Mouse (Mus musculus) regulatory T cell (primary cell): Measurements from ENCODE around the gene Krt42.
"Not testable (repeated sequence)": the region's sequence is repeated elsewhere in the genome, so short reads cannot be mapped to it uniquely, and the experiment has no call there.

Experiments
- in situ Hi-C: fragments of 300-600 bp; cut with MboI, MseI; formaldehyde crosslinking; loops from one replicate; pipeline ENCODE4 v1.15.1; 2025; ENCODE audit warnings: high pct_unique_total_duplicates

Gene Krt42

GRCm38 (mm10) chr11:100281596-100282544, 12.2 kb upstream of the Krt42 start:
- in situ Hi-C loops: no loop called here

GRCm38 (mm10) chr11:100278759-100279158, 9.1 kb upstream of the Krt42 start:
- in situ Hi-C loops: no loop called here

- in situ Hi-C loops: no loop called here
These were observed 8.2 kb upstream of the Krt42 start for GRCm38 (mm10) chr11:100277726-100278480.

- in situ Hi-C loops: no loop called here
These were observed 5.8 kb upstream of the Krt42 start for GRCm38 (mm10) chr11:100275466-100275865.

- in situ Hi-C loops: no loop called here
These were observed 5.0 kb upstream of the Krt42 start for GRCm38 (mm10) chr11:100274719-100275118.

- in situ Hi-C loops: no loop called here
These were observed 2.2 kb upstream of the Krt42 start for GRCm38 (mm10) chr11:100271878-100272277.

- in situ Hi-C loops: no loop called here
These were observed 7.4 kb downstream of the Krt42 start for GRCm38 (mm10) chr11:100262058-100262980.

- in situ Hi-C loops: no loop called here
These were observed 8.5 kb downstream of the Krt42 start for GRCm38 (mm10) chr11:100261235-100261605.

GRCm38 (mm10) chr11:100260514-100261234, 9.0 kb downstream of the Krt42 start, which contains the start of gene Krt17:
Gene Krt17, minus strand, starts transcription at chr11:100261029.
- in situ Hi-C loops: no loop called here

- in situ Hi-C loops: no loop called here
These were observed 10.6 kb downstream of the Krt42 start for GRCm38 (mm10) chr11:100259079-100259478.

- in situ Hi-C loops: no loop called here
These were observed 11.7 kb downstream of the Krt42 start for GRCm38 (mm10) chr11:100257967-100258366.

- in situ Hi-C loops: no loop called here
These were observed 14.2 kb downstream of the Krt42 start for GRCm38 (mm10) chr11:100255514-100255913.

- in situ Hi-C loops: no loop called here
These were observed 15.1 kb downstream of the Krt42 start for GRCm38 (mm10) chr11:100254360-100255090.

GRCm38 (mm10) chr11:100248852-100249465, 20.7 kb downstream of the Krt42 start, which contains the start of gene Krt16:
Gene Krt16, minus strand, starts transcription at chr11:100248902.
- in situ Hi-C loops: no loop called here

GRCm38 (mm10) chr11:100246471-100246870, 23.2 kb downstream of the Krt42 start:
- in situ Hi-C loops: not testable (repeated sequence)

- in situ Hi-C loops: not testable (repeated sequence)
These were observed 29.4 kb downstream of the Krt42 start for GRCm38 (mm10) chr11:100240272-100240671.

- in situ Hi-C loops: no loop called here
These were observed 47.9 kb downstream of the Krt42 start for GRCm38 (mm10) chr11:100221741-100222140.

GRCm38 (mm10) chr11:100219304-100219703, 50.4 kb downstream of the Krt42 start:
- in situ Hi-C loops: no loop called here
